Mouse (Mus musculus): ENCODE results near the gene Amelx. TPM values are rescaled to one million over a fixed set of nuclear protein-coding genes. Genes with fewer than 3 reads are reported as not detected.

Amelx gene
- polyA plus RNA-seq, 1 experiment from 2014 or later, result not detected

Other genes starting within 250 kb of the Amelx start
- 39.2 and 39.3 TPM in 2 replicates for gene Hccs, start 133.2 kb upstream of the Amelx start, polyA plus RNA-seq (2016; fragmentation: Nextera tagmentation; extraction: Ambion mirVana)

Data from forebrain, embryonic 10.5 days (tissue).